Mouse (Mus musculus) ES-E14 (cell line): ENCODE results near the gene Nptx1.

Experiments used
- CHD2 ChIP-seq: IDR thresholded peaks from 2 replicates; pipeline ENCODE4 v1.6.1; 2014; ENCODE audit warnings: mild to moderate bottlenecking, low read depth, low read length, inconsistent platforms
- HCFC1 ChIP-seq: IDR thresholded peaks from 2 replicates; pipeline ENCODE4 v1.6.1; 2012; ENCODE audit warnings: low read length, inconsistent platforms, borderline replicate concordance; ENCODE audit not compliant: insufficient read depth
- MAFK ChIP-seq: IDR thresholded peaks from 2 replicates; pipeline ENCODE4 v1.6.1; 2014; ENCODE audit warnings: mild to moderate bottlenecking, low read depth, low read length, inconsistent platforms; ENCODE audit not compliant: insufficient read depth
- ZC3H11A ChIP-seq: IDR thresholded peaks from 2 replicates; pipeline ENCODE4 v1.6.1; 2012; ENCODE audit warnings: low read depth, mild to moderate bottlenecking, inconsistent platforms, low read length, borderline replicate concordance
- ZNF384 ChIP-seq: IDR thresholded peaks from 2 replicates; pipeline ENCODE4 v1.6.1; 2012; ENCODE audit warnings: low read depth, low read length, inconsistent platforms

DNA sequence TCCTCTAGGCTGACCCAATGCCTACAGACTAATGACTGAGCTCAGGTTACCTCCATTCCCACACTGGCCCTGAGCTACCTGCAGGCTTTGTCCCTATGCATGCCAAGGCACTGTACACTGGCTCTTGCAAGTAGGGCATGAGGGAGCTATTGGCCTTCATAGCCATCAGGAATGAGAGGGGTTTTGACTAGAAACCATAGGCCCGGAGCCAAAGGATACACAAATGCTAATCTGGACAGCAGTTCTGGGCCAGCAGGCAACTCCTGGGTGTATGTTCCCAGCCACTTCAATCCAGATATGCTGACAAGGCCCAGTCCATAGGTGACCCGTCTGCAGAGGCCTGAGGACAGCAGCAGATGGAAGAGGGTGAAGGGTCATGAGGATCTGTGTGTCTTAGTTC lies 47.5 kb downstream of the Nptx1 start:
- TF ChIP-seq HCFC1: no peak
- no peak for TF ChIP-seq ZC3H11A
- TF ChIP-seq ZNF384: no peak
- no peak for TF ChIP-seq CHD2
- TF ChIP-seq MAFK: no peak
